Mouse (Mus musculus): ENCODE results near the gene Ppp1r13b. TPM values are rescaled to one million over a fixed set of nuclear protein-coding genes. Genes with fewer than 3 reads are reported as not detected.

Gene Ppp1r13b
- polyA plus RNA-seq, 1 experiment from 2014 or later, result 3.4 TPM

- 83% methylated on average over 10 of the region's 10 CpGs for WGBS (ENCODE audit: insufficient replicate concordance)
- no peak for DNase-seq
These were observed 61.1 kb downstream of the Ppp1r13b start for GRCm38 (mm10) chr12:111846815-111847214.

GRCm38 (mm10) chr12:111845953-111846352, 62.0 kb downstream of the Ppp1r13b start:
- no peak for DNase-seq
- 81% methylated on average over 4 of the region's 4 CpGs for WGBS (ENCODE audit: insufficient replicate concordance)
- no peak for ATAC-seq (ENCODE audit: low read depth)
- Histone ChIP-seq H3K9me3 (replicated peaks) (no peaks in the 10 kb centered on the region), H3K4me1 (replicated peaks) (peaks cover 16% of the 10 kb centered on the region), H3K9ac (no peak overlapping the region), H3K27me3 (no peaks in the 10 kb centered on the region), H3K4me3 (replicated peaks) (no peak overlapping the region), H3K36me3 (peaks cover 12% of the 10 kb centered on the region; the same call in 1 of the 2 replicates), H3K27ac (no peak overlapping the region), H3K4me2 (no peak overlapping the region)

More at GRCm38 (mm10) chr12:111846815-111847214, 61.1 kb downstream of the Ppp1r13b start:
- no peak overlapping the region for H3K4me3 ChIP-seq (replicated peaks)
- H3K27ac ChIP-seq, result no peak overlapping the region
- no peaks in the 10 kb centered on the region for H3K27me3 ChIP-seq
- no peak overlapping the region for H3K9ac ChIP-seq
- peaks cover 16% of the 10 kb centered on the region for H3K4me1 ChIP-seq (replicated peaks)
- no peaks in the 10 kb centered on the region for H3K9me3 ChIP-seq (replicated peaks)
- 0 out of 2 replicates have a peak, but pooled peaks have one; percentile 27 for ATAC-seq (ENCODE audit: low read depth)
- H3K4me2 ChIP-seq, result no peak overlapping the region
- peaks cover 9% of the 10 kb centered on the region; the same call in 1 of the 2 replicates for H3K36me3 ChIP-seq

GRCm38 (mm10) chr12:111843470-111843869, 64.4 kb downstream of the Ppp1r13b start:
- Histone ChIP-seq H3K4me2 (no peak overlapping the region), H3K9ac (no peak overlapping the region), H3K27ac (no peak overlapping the region; the same call in 1 of the 2 replicates), H3K9me3 (replicated peaks) (no peaks in the 10 kb centered on the region), H3K4me3 (replicated peaks) (no peak overlapping the region), H3K4me1 (replicated peaks) (peaks cover 15% of the 10 kb centered on the region), H3K27me3 (no peaks in the 10 kb centered on the region), H3K36me3 (peaks cover 17% of the 10 kb centered on the region)
- no peak for DNase-seq
- 16% methylated on average over 2 of the region's 2 CpGs for WGBS (ENCODE audit: insufficient replicate concordance)
- ATAC-seq (ENCODE audit: low read depth), result no peak

GRCm38 (mm10) chr12:111842565-111843433, 65.1 kb downstream of the Ppp1r13b start:
- 71% methylated on average over 15 of the region's 15 CpGs for WGBS (ENCODE audit: insufficient replicate concordance)
- H3K4me2 ChIP-seq, result no peak overlapping the region
- no peaks in the 10 kb centered on the region for H3K27me3 ChIP-seq
- peaks cover 21% of the 10 kb centered on the region for H3K36me3 ChIP-seq
- H3K9ac ChIP-seq, result no peak overlapping the region
- no peak overlapping the region for H3K4me3 ChIP-seq (replicated peaks)
- peaks cover 13% of the 10 kb centered on the region for H3K4me1 ChIP-seq (replicated peaks)
- DNase-seq (no peak), ATAC-seq (ENCODE audit: low read depth) (peak; percentile 33; the same call in 1 of the 2 replicates)
- no peak overlapping the region; the same call in none of the 2 replicates for H3K27ac ChIP-seq
- H3K9me3 ChIP-seq (replicated peaks), result no peaks in the 10 kb centered on the region

- 36% methylated on average over 10 of the region's 10 CpGs for WGBS (ENCODE audit: insufficient replicate concordance)
- Histone ChIP-seq H3K9me3 (replicated peaks) (no peaks in the 10 kb centered on the region), H3K9ac (peak overlapping the region; percentile 58), H3K4me3 (replicated peaks) (peak overlapping the region; percentile 24), H3K36me3 (peaks cover 91% of the 10 kb centered on the region), H3K27me3 (no peaks in the 10 kb centered on the region), H3K27ac (peak overlapping the region; percentile 89), H3K4me1 (replicated peaks) (peaks cover 49% of the 10 kb centered on the region), H3K4me2 (peak overlapping the region; percentile 52)
- DNase-seq (peak; percentile 65), ATAC-seq (ENCODE audit: low read depth) (peak; percentile 95)
These were observed 74.5 kb downstream of the Ppp1r13b start for GRCm38 (mm10) chr12:111833457-111833856.

- peak overlapping the region; percentile 58 for H3K9ac ChIP-seq
- WGBS (ENCODE audit: insufficient replicate concordance), result 56% methylated on average over 5 of the region's 5 CpGs
These were observed 75.3 kb downstream of the Ppp1r13b start for GRCm38 (mm10) chr12:111832643-111833042.

GRCm38 (mm10) chr12:111830375-111830774, 77.5 kb downstream of the Ppp1r13b start:
- ATAC-seq (ENCODE audit: low read depth), result peak; percentile 35; the same call in 1 of the 2 replicates
- peaks cover 49% of the 10 kb centered on the region for H3K4me1 ChIP-seq (replicated peaks)
- H3K36me3 ChIP-seq, result peaks cover 96% of the 10 kb centered on the region
- H3K9me3 ChIP-seq (replicated peaks), result no peaks in the 10 kb centered on the region
- whole genome bisulfite sequencing (ENCODE audit: insufficient replicate concordance), result 40% methylated on average over 10 of the region's 10 CpGs
- H3K27ac ChIP-seq, result peak overlapping the region; percentile 18; the same call in 1 of the 2 replicates
- no peak overlapping the region for H3K4me3 ChIP-seq (replicated peaks)
- peak; percentile 40 for DNase-seq
- no peak overlapping the region for H3K4me2 ChIP-seq
- H3K27me3 ChIP-seq, result no peaks in the 10 kb centered on the region
- H3K9ac ChIP-seq, result no peak overlapping the region

More at GRCm38 (mm10) chr12:111832643-111833042, 75.3 kb downstream of the Ppp1r13b start:
- H3K4me1 ChIP-seq (replicated peaks), result peaks cover 49% of the 10 kb centered on the region
- no peak overlapping the region for H3K4me3 ChIP-seq (replicated peaks)
- peaks cover 94% of the 10 kb centered on the region for H3K36me3 ChIP-seq
- no peaks in the 10 kb centered on the region for H3K27me3 ChIP-seq
- no peaks in the 10 kb centered on the region for H3K9me3 ChIP-seq (replicated peaks)
- H3K4me2 ChIP-seq, result peak overlapping the region; percentile 52; the same call in 1 of the 2 replicates
- ATAC-seq (ENCODE audit: low read depth) (peak; percentile 33), DNase-seq (no peak)
- H3K27ac ChIP-seq, result peak overlapping the region; percentile 89

GRCm38 (mm10) chr12:111829954-111830353, 78.0 kb downstream of the Ppp1r13b start:
- Histone ChIP-seq H3K27ac (peak overlapping the region; percentile 18; the same call in 1 of the 2 replicates), H3K4me3 (replicated peaks) (no peak overlapping the region), H3K36me3 (peaks cover 96% of the 10 kb centered on the region), H3K9me3 (replicated peaks) (no peaks in the 10 kb centered on the region), H3K9ac (no peak overlapping the region), H3K27me3 (no peaks in the 10 kb centered on the region), H3K4me2 (no peak overlapping the region), H3K4me1 (replicated peaks) (peaks cover 49% of the 10 kb centered on the region)
- WGBS (ENCODE audit: insufficient replicate concordance), result 87% methylated on average over 9 of the region's 9 CpGs
- DNase-seq, result no peak
- ATAC-seq (ENCODE audit: low read depth), result no peak

GRCm38 (mm10) chr12:111829447-111829846, 78.5 kb downstream of the Ppp1r13b start:
- Histone ChIP-seq H3K27ac (peak overlapping the region; percentile 18; the same call in 1 of the 2 replicates), H3K36me3 (peaks cover 96% of the 10 kb centered on the region), H3K4me3 (replicated peaks) (no peak overlapping the region), H3K9ac (no peak overlapping the region), H3K9me3 (replicated peaks) (no peaks in the 10 kb centered on the region), H3K27me3 (no peaks in the 10 kb centered on the region), H3K4me1 (replicated peaks) (peaks cover 45% of the 10 kb centered on the region), H3K4me2 (no peak overlapping the region)
- DNase-seq, result no peak
- no peak for ATAC-seq (ENCODE audit: low read depth)
- 70% methylated on average over 5 of the region's 5 CpGs for WGBS (ENCODE audit: insufficient replicate concordance)

- 91% methylated on average over 12 of the region's 12 CpGs for WGBS (ENCODE audit: insufficient replicate concordance)
- no peaks in the 10 kb centered on the region for H3K9me3 ChIP-seq (replicated peaks)
- no peaks in the 10 kb centered on the region for H3K27me3 ChIP-seq
- no peak overlapping the region for H3K4me2 ChIP-seq
- H3K4me1 ChIP-seq (replicated peaks), result peaks cover 28% of the 10 kb centered on the region
- H3K4me3 ChIP-seq (replicated peaks), result no peak overlapping the region
- no peak overlapping the region for H3K9ac ChIP-seq
- peaks cover 96% of the 10 kb centered on the region for H3K36me3 ChIP-seq
- no peak overlapping the region for H3K27ac ChIP-seq
- no peak for DNase-seq
- no peak for ATAC-seq (ENCODE audit: low read depth)
These were observed 80.4 kb downstream of the Ppp1r13b start for GRCm38 (mm10) chr12:111827556-111827955.

GRCm38 (mm10) chr12:111821931-111822330, 86.0 kb downstream of the Ppp1r13b start:
- Histone ChIP-seq H3K9ac (no peak overlapping the region), H3K27ac (no peak overlapping the region), H3K4me2 (no peak overlapping the region), H3K9me3 (replicated peaks) (no peaks in the 10 kb centered on the region), H3K4me3 (replicated peaks) (no peak overlapping the region), H3K27me3 (no peaks in the 10 kb centered on the region), H3K4me1 (replicated peaks) (peaks cover 53% of the 10 kb centered on the region), H3K36me3 (peaks cover 77% of the 10 kb centered on the region)
- no peak for DNase-seq
- 75% methylated on average over 4 of the region's 4 CpGs for WGBS (ENCODE audit: insufficient replicate concordance)
- ATAC-seq (ENCODE audit: low read depth), result no peak

Measured in liver, embryonic 13.5 days (tissue).